Mouse (Mus musculus): ENCODE measurements around the gene Sez6. TPM values are rescaled to one million over a fixed set of nuclear protein-coding genes. Genes with fewer than 3 reads are reported as not detected.

The Sez6 gene
- polyA plus RNA-seq, 1 experiment = 1.1 TPM

GRCm38 (mm10) chr11:77962946-77963345, 32.3 kb downstream of the Sez6 start:
- H3K27me3 ChIP-seq (ENCODE audit: control insufficient read depth, insufficient read depth, low read length) = no peaks in the 10 kb centered on the region
- WGBS = 95% methylated on average over 10 of the region's 10 CpGs
- no peak for DNase-seq

GRCm38 (mm10) chr11:77964415-77965095, 34.0 kb downstream of the Sez6 start:
- Histone ChIP-seq H3K36me3 (ENCODE audit: control insufficient read depth, insufficient read depth, low read length) (no peaks in the 10 kb centered on the region), H3K27ac (ENCODE audit: control insufficient read depth, insufficient read depth, low read length) (no peak overlapping the region), H3K27me3 (ENCODE audit: control insufficient read depth, insufficient read depth, low read length) (no peaks in the 10 kb centered on the region), H3K4me1 (replicated peaks; ENCODE audit: control insufficient read depth, insufficient read depth, low read length) (no peaks in the 10 kb centered on the region), H3K4me3 (ENCODE audit: control insufficient read depth, insufficient read depth, low read length) (no peak overlapping the region)
- 60% methylated on average over 19 of the region's 19 CpGs for WGBS
- no peak for DNase-seq
- TF ChIP-seq CTCF (IDR thresholded peaks at IDR 0.05; ENCODE audit: borderline replicate concordance, control insufficient read depth, extremely low read depth, insufficient read depth, low read length, poor library complexity) (no peak), POLR2A (IDR thresholded peaks at IDR 0.05; ENCODE audit: control insufficient read depth, extremely low read depth, insufficient read depth, low read length, poor library complexity) (no peak)

More at GRCm38 (mm10) chr11:77962946-77963345, 32.3 kb downstream of the Sez6 start:
- no peak overlapping the region for H3K27ac ChIP-seq (ENCODE audit: control insufficient read depth, insufficient read depth, low read length)
- H3K4me1 ChIP-seq (replicated peaks; ENCODE audit: control insufficient read depth, insufficient read depth, low read length) = no peaks in the 10 kb centered on the region
- no peak for TF ChIP-seq POLR2A (IDR thresholded peaks at IDR 0.05; ENCODE audit: control insufficient read depth, extremely low read depth, insufficient read depth, low read length, poor library complexity)
- no peak for TF ChIP-seq CTCF (IDR thresholded peaks at IDR 0.05; ENCODE audit: borderline replicate concordance, control insufficient read depth, extremely low read depth, insufficient read depth, low read length, poor library complexity)
- no peaks in the 10 kb centered on the region for H3K36me3 ChIP-seq (ENCODE audit: control insufficient read depth, insufficient read depth, low read length)
- H3K4me3 ChIP-seq (ENCODE audit: control insufficient read depth, insufficient read depth, low read length) = no peak overlapping the region

- TF ChIP-seq CTCF (IDR thresholded peaks at IDR 0.05; ENCODE audit: borderline replicate concordance, control insufficient read depth, extremely low read depth, insufficient read depth, low read length, poor library complexity) = no peak
- TF ChIP-seq POLR2A (IDR thresholded peaks at IDR 0.05; ENCODE audit: control insufficient read depth, extremely low read depth, insufficient read depth, low read length, poor library complexity) = no peak
- H3K36me3 ChIP-seq (ENCODE audit: control insufficient read depth, insufficient read depth, low read length) = no peaks in the 10 kb centered on the region
- H3K27me3 ChIP-seq (ENCODE audit: control insufficient read depth, insufficient read depth, low read length) = no peaks in the 10 kb centered on the region
- no peak for DNase-seq
- no peak overlapping the region for H3K27ac ChIP-seq (ENCODE audit: control insufficient read depth, insufficient read depth, low read length)
- WGBS = 81% methylated on average over 17 of the region's 17 CpGs
- no peak overlapping the region for H3K4me3 ChIP-seq (ENCODE audit: control insufficient read depth, insufficient read depth, low read length)
- H3K4me1 ChIP-seq (replicated peaks; ENCODE audit: control insufficient read depth, insufficient read depth, low read length) = no peaks in the 10 kb centered on the region
These were observed 34.8 kb downstream of the Sez6 start for GRCm38 (mm10) chr11:77965101-77966036.

- 71% methylated on average over 5 of the region's 5 CpGs for WGBS
- DNase-seq = no peak
- H3K27me3 ChIP-seq (ENCODE audit: control insufficient read depth, insufficient read depth, low read length) = no peaks in the 10 kb centered on the region
These were observed 35.4 kb downstream of the Sez6 start for GRCm38 (mm10) chr11:77966037-77966391.

GRCm38 (mm10) chr11:77967114-77967513, 36.5 kb downstream of the Sez6 start:
- Histone ChIP-seq H3K27ac (ENCODE audit: control insufficient read depth, insufficient read depth, low read length) (no peak overlapping the region), H3K4me1 (replicated peaks; ENCODE audit: control insufficient read depth, insufficient read depth, low read length) (no peaks in the 10 kb centered on the region), H3K36me3 (ENCODE audit: control insufficient read depth, insufficient read depth, low read length) (no peaks in the 10 kb centered on the region), H3K4me3 (ENCODE audit: control insufficient read depth, insufficient read depth, low read length) (no peak overlapping the region), H3K27me3 (ENCODE audit: control insufficient read depth, insufficient read depth, low read length) (no peaks in the 10 kb centered on the region)
- peak; percentile 67 for DNase-seq
- TF ChIP-seq CTCF (IDR thresholded peaks at IDR 0.05; ENCODE audit: borderline replicate concordance, control insufficient read depth, extremely low read depth, insufficient read depth, low read length, poor library complexity) (no peak), POLR2A (IDR thresholded peaks at IDR 0.05; ENCODE audit: control insufficient read depth, extremely low read depth, insufficient read depth, low read length, poor library complexity) (no peak)
- 2% methylated on average over 4 of the region's 4 CpGs for WGBS

More at GRCm38 (mm10) chr11:77966037-77966391, 35.4 kb downstream of the Sez6 start:
- no peaks in the 10 kb centered on the region for H3K4me1 ChIP-seq (replicated peaks; ENCODE audit: control insufficient read depth, insufficient read depth, low read length)
- H3K27ac ChIP-seq (ENCODE audit: control insufficient read depth, insufficient read depth, low read length) = no peak overlapping the region
- TF ChIP-seq CTCF (IDR thresholded peaks at IDR 0.05; ENCODE audit: borderline replicate concordance, control insufficient read depth, extremely low read depth, insufficient read depth, low read length, poor library complexity) (no peak), POLR2A (IDR thresholded peaks at IDR 0.05; ENCODE audit: control insufficient read depth, extremely low read depth, insufficient read depth, low read length, poor library complexity) (no peak)
- no peaks in the 10 kb centered on the region for H3K36me3 ChIP-seq (ENCODE audit: control insufficient read depth, insufficient read depth, low read length)
- H3K4me3 ChIP-seq (ENCODE audit: control insufficient read depth, insufficient read depth, low read length) = no peak overlapping the region

- no peaks in the 10 kb centered on the region for H3K27me3 ChIP-seq (ENCODE audit: control insufficient read depth, insufficient read depth, low read length)
- WGBS = 73% methylated on average over 4 of the region's 4 CpGs
These were observed 38.2 kb downstream of the Sez6 start for GRCm38 (mm10) chr11:77968786-77969185.

More at GRCm38 (mm10) chr11:77968786-77969185, 38.2 kb downstream of the Sez6 start:
- H3K36me3 ChIP-seq (ENCODE audit: control insufficient read depth, insufficient read depth, low read length) = no peaks in the 10 kb centered on the region
- H3K27ac ChIP-seq (ENCODE audit: control insufficient read depth, insufficient read depth, low read length) = no peak overlapping the region
- no peak overlapping the region for H3K4me3 ChIP-seq (ENCODE audit: control insufficient read depth, insufficient read depth, low read length)
- TF ChIP-seq CTCF (IDR thresholded peaks at IDR 0.05; ENCODE audit: borderline replicate concordance, control insufficient read depth, extremely low read depth, insufficient read depth, low read length, poor library complexity) (no peak), POLR2A (IDR thresholded peaks at IDR 0.05; ENCODE audit: control insufficient read depth, extremely low read depth, insufficient read depth, low read length, poor library complexity) (no peak)
- no peaks in the 10 kb centered on the region for H3K4me1 ChIP-seq (replicated peaks; ENCODE audit: control insufficient read depth, insufficient read depth, low read length)
- no peak for DNase-seq

All from thymus, adult 2 months (tissue).